Mouse (Mus musculus) left cerebral cortex, adult 18-20 months (tissue): Measurements from ENCODE around the gene Cyp2f2. TPM values are rescaled to one million over a fixed set of nuclear protein-coding genes. Genes with fewer than 3 reads are reported as not detected.

ENCODE experiments used
- DNase-seq, 2 experiments: peaks; one replicate each; pipeline ENCODE4 v3.0.0; 2021 to 2022; ENCODE audit warnings: low spot score in 2 of 2, mixed read lengths in 1 of 2
- total RNA-seq, 2 experiments: library from RNA; stranded (reverse); gene quantifications; 2 replicates each; pipeline ENCODE4 v1.2.3; 2021

Gene Cyp2f2
- total RNA-seq, 2 experiments from 2014 or later = not detected

DNA sequence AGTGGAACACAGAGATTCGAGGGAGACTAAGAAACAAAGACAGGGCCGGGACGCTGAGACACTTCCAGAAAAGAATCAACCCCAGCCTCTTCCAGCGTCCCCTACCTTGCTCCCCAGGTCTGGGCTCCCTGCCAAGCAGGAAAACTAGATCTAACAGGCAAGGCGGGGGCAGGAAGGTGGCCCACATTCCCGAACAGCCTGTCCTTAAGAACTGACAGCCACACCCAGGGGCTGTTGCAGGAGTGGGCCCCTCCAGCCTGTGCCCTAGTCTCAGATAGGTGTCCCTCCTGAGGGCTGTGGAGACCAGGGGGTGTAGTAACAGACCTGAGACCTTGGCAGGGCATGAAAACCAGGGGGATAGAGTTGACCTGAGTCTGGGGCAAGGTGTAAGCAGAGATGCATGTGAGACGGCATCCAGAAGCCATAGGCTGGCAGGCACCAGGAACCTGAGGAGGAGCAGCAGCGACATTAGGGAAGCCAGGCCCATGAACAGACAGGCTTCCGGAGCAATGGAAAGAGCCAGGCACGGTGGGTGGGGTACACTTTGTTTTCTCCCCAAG lies 33.6 kb downstream of the Cyp2f2 start, which contains the start of gene Cyp2t4:
Gene Cyp2t4 (plus strand): TSS at position 510 of the 560 bp plus-strand sequence.
- peak in 1 of 2 experiments; percentile 13 for DNase-seq

DNA sequence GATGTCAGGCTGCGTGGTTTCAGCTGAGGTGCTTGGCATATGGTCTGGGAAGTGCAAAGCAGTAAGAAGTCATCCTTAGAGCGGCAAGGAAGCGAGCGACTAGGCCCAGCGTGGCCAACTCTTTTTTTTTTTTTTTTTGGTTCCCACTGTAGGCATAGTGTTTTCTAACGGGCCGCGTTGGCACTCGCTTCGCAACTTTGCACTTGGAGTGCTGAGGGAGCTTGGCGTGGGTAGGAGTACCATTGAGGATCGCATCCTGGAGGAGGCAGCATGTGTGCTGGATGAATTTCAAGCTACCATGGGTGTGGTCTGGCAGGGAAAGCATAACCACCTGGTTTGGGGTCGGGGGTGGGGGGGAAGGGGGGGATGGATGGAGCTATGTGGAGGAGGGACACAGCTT lies 36.3 kb downstream of the Cyp2f2 start:
- peak; percentile 68 to 75 for DNase-seq

DNA sequence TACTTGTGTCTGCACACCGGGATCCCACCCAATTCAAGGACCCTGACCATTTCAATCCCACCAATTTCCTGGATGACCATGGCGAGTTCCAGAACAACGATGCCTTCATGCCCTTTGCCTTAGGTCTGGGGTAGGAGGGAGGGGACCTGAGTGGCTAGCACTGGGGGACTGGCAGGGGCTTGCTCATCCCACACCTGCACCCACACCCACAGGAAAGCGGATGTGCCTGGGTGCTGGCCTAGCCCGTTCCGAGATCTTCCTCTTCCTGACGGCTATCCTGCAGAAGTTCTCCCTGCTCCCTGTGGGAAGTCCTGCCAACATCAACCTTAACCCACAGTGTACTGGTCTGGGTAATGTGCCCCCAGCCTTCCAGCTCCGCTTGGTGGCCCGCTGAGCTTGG lies 38.5 kb downstream of the Cyp2f2 start:
- DNase-seq = no peak

DNA sequence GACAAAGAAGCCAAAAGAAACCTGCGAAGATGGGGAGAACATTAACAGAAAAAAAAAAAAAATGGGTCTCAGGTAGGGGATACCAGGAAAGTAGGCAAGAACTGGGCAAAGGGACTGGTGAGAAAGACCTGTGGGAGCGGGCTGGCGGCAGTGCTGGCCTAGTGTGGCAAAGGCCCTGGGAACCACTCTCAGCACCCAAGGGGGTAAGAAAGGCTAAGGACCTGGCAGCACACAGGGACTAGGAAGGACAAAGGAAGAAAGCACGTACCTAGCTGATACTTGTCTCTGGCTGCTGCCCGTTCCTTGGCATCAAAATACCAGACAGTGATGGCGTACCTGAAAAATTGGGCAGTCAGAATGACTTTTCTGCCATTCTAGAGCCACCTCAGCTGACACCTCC lies 39.5 kb downstream of the Cyp2f2 start:
- no peak for DNase-seq

DNA sequence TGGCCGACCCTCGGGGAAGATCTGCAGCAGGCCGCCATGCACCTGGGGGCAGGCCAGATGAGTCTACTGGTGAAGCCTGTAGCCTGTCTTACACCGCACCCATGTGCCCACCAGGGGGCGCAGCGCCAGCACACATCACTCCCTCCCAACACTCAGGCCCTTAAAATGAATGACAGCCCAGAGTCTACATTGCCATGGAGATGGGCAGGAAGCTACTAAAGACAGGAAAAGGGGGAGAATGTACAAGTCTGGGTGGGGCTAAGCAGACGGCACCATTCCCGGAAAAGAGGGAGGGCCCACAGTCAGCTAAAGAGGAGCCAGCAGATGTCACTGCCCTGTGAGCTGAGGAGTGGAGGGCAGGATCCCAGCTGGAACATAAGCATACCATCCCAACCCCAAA lies 40.2 kb downstream of the Cyp2f2 start:
- peak; percentile 76 to 81 for DNase-seq

DNA sequence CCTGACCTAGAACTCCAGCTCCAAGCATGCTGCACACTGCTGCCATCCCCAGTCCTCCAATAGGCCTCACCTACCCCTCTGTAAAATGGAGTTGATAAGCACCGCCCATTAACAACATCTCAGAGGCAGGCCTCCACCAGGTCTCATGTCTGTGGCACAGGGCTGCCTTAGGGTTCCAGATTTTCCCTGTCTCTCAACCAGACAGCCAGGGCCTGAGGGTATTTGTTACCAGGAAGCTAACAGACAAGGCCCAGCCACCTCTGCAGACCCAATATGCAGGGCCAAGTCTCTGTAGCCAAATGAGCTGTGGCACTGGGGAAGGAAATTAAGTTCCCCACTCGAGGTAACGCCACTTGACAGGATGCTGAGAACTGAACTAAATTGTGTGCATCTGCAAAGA lies 41.2 kb downstream of the Cyp2f2 start:
- DNase-seq = no peak

DNA sequence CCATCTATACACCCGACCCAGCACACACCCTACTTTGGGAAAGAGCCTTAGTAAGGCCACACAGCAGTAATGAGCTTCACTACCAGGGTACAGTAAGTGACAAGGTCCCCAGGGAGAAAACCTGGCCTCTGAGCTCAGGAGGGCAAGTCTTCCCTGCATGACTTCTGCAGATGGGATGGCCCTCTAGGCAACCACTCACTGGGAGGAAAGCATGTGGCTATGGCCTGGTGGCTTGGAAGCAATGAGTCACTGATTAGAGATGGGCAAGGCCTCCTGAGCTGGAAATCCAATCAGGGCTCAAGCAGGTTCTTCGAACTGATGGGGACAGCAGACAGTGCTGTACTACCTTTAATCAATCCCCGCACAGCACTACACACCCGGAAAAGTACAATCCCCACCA lies 42.0 kb downstream of the Cyp2f2 start:
- DNase-seq = no peak

DNA sequence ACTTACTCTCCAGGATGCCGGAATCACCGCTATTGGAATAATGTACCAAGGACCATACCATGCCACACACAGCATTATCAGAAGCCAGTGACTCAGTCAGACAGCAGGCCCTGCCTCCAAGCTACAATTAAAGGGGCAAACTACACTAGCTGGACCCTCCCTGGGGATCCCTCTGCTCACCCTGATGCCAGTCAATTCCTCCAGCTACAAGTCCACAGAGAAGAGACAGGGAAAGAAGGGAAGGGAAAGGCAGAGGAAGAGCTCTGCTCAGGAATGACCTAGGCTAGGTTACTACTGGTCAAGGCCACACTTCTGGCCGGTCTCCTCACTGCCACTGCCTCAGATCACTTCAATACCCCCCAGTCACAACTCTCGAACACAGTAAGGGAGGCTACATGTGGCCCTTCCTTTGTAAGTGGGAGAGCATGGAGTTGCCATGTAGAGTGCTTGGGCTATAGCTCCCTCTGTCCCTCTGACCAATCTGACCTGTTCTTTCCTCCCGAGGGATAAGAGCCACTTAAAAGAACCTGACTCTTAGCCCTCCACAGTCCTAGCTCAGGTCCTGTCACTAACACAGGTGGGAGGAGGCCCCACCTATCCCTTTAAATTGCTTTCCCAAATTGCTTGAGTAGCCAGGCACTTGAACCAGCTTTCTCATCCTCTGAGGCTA lies 43.2 kb downstream of the Cyp2f2 start:
- no peak for DNase-seq

DNA sequence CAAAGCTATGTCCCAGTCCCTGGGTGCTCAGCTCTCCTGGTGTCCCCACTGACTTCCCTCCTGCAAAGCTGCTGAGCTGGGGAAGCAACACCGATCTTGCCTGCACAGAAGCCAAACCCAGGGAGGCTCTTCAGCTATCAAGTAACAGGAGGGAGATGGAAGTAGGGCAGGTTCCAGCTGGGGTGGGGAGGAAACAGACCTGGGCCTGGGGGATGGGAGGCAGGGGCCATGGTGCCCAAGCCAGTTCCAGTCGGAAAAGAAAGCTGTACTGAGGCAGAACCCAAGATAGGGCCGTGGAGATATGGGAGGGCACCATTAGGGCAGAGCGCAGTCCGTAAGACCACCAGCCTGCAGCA lies 43.7 kb downstream of the Cyp2f2 start:
- DNase-seq = no peak

DNA sequence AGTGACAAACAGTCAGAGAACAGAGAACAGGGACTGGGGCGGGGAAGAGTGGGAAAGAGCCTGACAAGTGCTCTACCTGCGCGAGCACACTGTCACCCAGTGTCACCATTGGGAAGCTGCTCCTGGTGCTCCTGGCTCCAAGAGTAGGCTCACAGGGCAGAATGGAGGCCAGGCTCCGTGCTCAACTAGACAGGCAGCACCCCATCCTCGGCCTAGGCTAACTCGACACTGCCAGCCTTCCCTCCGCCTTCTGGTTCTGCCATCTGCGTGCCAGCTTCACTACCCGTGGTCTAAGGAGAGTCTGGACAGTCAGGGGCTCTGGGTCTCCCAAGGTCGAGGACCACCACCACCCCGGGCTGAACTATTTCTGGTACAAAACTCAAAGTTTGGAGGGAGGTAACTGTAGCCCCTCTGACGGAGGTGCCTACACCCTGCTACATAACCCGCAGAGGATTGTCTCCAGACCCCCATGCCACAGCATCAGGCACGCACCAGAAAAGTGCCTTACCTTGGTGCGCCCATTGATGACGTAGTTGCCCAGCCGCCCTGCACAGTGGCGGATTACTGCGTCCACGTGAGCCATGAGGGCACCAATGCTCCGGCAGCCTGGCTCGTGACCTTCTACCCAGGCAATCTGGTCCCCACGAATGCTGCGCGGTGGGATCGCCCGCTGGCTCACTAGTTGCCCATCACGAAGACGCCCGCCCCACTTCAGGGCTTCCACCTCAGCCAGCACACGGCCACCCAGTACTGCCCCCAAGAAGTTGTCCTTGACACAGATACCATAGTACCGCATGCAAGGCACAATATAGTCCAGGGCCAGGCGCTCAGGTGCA lies 44.6 kb downstream of the Cyp2f2 start:
- DNase-seq = no peak

DNA sequence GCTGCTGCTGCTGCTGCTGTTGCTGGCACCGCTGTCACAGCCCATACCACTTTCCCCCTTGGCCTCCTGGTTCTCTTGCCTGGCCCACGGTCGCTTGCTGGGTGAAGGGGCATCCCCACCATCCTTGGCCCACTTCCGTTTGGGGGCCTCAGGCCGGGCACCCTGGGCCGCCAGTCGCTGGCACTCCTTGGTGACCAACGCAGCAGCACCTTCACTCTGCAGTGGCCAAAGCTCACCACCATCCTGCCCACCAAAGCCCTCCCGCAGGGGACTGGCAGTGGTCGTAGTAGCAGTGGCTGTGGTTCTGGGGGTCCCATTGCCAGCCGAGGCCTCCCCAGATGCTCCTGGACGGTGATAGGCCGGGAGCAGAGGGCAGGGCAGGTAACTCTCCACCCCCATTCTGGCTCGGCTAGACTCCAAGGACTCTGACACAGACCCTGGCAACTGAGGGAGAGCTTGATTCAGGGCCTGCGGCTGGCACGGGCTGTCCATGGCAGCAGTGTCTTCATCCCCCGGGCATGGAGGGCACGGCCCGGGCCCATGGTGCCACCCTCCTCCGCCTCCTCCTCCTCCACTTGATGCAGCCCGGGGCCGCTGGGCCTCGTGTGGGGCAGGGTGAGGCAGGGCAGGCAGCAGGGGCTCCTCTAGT lies 45.4 kb downstream of the Cyp2f2 start:
- DNase-seq = no peak

DNA sequence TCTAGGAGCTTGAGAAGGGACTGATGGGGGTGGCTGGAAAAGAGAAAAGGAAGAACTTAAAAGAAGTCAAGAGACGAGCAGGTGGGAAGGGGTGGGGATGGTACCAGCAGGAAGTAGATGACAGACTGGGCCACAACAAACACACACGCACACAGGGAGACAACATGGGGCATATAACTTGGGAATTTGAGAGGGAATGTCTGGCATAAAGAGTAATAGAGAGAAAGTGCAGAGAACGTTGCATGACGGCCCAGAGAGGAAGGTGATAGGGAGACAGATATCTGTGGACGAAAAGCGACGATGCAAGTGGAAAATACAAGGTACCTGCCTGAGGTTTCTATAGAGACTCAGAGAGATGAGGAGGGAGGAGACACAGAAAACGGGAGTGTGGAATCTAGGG lies 46.0 kb downstream of the Cyp2f2 start:
- no peak for DNase-seq

DNA sequence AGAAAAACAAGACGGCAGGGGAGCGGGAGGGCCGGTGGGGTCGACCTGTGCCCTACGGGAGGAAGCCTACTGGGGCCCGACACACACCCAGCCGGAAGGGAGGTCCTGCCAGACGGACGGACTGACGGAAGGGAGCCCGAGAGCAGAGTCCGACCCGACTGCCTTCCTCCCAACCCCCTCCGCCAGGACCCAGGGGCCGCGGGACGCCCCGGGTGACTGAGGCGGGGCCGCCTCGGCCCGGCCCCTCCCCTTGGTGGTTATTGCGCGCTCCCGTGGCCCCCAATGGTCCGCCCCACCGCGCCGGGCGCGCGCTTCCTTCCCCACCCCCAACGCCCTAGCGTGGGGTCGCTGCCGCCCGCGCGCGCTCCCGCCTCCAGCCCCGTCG lies 46.5 kb downstream of the Cyp2f2 start:
- DNase-seq = peak; percentile 63 to 69

DNA sequence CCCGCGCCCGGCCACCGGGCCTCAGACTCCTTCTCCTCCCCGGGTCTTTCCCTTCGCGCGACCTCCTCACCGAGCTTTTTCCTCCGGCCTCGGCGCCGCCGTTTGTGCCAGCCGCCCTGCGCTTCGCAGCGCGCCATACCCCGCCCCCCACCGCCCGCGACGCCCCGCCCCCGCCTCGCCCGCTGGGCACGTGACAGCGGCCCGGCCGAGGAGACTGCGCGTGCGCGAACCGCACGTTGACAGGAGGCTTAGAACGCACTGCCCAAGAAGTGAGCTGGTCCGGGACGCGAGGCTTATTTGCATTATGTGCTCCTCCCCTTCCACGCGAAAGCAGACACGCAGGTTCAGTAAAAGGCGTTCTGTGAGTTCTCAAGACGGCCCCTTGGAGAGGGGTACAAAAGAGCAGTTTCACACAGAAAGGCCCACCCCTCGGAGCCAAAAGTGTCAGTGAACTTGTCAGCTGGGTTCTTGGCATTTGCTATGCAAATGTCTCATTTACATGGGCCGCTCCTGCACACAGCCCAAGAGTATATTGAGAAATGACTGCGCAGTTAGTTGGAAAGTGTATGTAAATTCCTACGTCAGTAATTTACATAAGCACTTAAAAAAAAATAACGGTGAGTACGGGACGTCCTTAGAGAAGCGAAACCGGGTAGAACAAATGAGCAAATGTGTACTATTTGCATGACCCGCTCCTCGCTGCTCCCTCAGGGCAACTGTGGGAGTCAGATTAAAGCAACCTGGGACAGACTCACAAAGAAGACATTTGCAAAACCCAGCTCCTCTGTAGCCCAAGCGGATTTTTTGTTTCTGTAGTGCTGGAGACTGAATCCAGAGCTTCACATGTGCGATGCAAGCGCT lies 47.1 kb downstream of the Cyp2f2 start, which contains the start of gene Egln2:
Gene Egln2 (minus strand): TSS at position 189 of the 861 bp plus-strand sequence.
- DNase-seq = peak; percentile 93 to 94

DNA sequence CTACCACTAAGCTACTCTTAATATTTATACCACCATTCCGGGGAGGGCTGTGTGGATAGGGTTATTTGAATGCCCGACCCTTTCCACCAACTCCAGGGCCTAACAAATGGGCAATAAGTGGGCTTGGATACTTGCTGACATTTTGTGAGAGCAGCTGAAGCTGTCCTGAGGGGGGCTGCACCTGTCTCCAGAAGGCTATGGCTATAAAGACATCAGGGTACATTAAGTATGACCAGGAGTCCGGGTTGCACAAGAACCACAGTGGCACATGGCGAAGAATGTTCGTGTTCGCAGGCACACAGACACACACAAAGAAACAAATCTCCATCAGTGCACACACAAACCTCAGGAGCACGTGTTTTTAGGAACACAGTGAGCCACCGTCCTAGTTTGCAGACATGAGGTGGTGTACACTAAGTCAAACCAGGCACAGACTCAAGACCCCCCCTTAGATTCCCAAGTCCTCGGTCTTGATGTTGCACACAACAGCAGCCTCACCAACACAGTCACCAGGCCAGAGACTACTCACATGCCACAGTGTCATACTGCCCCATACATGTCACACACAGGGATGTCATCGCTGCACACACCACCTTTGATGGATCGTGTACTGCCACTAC lies 47.9 kb downstream of the Cyp2f2 start:
- DNase-seq = no peak

DNA sequence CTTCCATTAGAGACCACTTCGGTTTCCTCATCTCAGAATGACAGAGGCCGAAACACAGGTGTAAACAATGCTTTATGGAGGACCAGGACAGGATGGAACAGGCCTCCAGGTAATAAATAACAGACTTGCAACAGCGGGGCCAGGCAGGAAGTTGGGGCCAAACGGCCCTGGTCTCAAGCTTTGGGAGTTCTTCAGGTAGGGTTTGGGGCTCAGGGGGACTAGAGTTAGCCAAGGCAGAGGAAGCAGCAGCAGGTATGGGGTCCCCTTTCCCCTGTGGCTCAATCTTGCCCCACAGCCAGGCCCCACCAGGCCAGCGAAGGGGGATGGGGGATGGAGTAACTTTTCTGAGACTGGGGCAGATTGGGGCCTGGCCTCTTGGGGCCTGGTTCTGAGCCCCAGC lies 48.7 kb downstream of the Cyp2f2 start:
- no peak for DNase-seq

DNA sequence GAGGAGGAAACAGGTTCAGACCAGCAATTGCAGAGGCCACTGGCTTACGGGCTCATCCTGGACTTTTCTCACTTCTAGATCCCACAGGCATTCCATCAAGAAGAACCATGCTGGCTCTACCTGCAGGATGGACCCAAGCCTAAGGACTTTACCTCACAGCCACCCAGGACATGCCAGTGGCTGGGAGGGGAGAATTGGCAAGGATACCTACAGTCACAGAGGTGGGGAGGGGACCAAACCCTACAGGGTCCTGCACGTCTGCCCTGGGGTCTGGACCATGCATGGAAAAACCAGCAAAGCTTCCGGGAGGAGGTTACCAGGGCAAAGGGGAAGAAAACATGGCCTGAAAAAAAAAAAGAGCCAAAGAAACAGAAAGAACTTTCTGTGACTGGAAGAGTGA lies 51.3 kb downstream of the Cyp2f2 start:
- DNase-seq = no peak

DNA sequence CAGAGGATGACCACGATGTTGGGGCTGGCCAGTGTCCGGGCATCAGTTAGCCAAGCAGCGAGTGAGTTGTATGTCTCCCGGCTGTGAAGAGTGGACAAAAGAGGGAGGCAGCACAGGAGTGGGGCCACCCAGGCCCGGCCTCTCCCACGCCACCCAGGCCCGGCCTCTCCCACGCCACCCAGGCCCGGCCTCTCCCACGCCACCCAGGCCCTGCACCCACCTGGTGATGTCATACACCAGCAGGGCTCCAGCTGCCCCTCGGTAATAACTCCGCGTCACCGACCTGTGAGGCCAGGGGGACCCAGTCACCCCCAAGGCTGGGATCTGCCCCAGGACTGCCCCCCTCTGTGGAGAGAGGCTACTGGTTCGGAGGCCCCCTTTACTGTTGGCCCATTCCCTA lies 54.8 kb downstream of the Cyp2f2 start:
- DNase-seq = no peak

DNA sequence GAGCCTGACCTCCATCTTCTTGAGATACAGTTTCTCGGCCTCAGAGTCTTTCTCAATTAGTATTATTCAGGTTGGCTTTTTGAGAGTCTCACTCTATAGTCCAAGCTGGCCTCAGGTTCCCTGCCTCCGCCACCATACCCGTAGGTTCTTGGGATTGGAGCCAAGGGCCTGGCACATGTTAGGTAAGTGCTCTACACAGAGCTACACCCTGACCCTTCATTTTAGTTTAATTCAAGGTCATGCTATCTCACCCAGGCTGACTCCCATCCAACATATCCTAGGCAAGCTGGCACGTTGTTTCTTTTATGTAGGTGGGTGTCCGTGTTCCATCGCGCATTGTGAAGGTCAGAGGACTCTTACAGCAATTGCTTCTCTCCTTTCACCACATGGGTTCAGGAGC lies 55.2 kb downstream of the Cyp2f2 start:
- DNase-seq = no peak

DNA sequence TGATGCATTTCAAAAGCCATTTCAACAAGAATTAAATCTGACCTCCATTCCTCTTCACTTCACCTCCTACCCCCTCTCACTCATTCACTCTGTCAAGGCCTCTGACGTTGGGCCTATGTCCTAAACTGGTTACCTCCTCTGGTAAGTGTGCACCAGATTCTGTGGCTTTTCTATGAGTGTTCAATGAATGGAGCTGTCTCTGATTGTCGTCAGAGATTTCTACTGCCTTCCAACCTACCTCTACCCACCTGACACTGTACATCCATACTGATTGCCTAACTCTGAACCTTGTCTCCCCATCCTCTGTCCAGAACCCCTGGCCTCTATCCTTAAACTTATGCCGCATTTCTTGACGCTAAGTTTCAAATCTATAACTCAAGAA lies 58.2 kb downstream of the Cyp2f2 start:
- no peak for DNase-seq
